Mouse (Mus musculus): ENCODE data around the gene Dyx1c1.

Gene Dyx1c1

DNA sequence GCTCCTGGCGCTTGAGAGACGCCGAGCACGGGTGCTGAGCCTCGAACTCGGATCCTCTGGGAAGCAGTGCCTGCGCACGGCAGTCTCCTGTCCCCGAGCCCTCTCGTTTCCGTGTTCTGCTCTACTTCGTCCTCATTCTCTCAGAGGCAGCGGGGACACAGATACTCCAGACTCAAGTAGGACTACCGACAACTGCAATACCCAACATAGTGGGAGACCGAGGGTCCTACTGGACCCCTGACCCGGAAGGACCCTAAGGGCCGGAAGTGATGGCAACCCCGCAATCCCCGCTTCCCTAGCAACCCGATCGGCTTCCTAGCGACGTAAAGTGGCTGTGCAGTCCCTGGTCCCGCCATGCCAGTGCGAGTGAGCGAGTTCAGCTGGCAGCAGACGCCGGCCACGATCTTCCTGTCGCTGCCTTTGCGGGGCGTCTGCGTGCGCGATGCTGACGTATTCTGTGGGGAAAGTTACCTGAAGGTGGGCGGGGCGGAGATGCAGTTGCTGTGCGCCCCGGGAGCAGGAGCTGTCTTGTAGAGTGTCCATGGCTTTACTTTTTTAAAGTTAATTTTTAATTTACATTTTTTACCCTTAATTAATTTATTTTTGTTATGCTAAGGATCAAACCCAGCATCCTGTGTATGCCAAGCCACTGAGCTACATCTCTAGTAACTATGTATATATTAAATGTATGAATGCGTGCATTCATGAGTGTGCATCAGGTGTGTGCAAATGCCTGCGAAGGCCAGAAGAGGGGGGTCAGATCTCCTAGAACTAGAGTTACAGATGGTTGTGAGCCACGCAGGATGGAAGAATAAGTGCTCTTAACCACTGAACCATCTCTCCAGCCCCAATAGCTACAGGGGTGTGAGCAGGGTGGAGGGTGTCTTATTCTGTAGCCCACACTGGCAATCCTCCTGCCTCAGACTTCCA is at the start of gene Dyx1c1, which contains the start of gene Gm44503:
Dyx1c1 (plus strand) TSS at position 265 of the 930 bp plus-strand sequence.
Gm44503 (plus strand) TSS at position 332 of the 930 bp plus-strand sequence.
- peak; percentile 87 for DNase-seq

DNA sequence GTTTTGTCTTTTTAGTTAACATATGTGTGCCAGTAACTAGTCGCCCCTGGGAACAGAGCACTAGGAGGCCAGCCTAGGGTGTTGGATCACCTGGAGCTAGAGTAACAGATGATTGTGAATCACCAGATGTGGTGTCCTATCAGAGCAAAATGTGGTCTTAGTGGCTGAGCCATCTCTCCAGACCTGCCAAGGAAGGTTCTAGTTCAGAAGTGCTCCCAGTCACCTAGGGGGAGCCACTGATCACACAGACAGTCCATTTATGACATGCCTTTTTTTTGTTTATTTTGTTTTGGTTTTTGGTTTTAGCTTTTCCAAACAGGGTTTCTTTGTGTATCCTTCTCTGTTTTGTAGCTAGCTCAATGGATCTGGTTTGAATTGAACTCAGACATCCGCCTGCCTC is 47.2 kb upstream of the Dyx1c1 start:
- no peak for DNase-seq

DNA sequence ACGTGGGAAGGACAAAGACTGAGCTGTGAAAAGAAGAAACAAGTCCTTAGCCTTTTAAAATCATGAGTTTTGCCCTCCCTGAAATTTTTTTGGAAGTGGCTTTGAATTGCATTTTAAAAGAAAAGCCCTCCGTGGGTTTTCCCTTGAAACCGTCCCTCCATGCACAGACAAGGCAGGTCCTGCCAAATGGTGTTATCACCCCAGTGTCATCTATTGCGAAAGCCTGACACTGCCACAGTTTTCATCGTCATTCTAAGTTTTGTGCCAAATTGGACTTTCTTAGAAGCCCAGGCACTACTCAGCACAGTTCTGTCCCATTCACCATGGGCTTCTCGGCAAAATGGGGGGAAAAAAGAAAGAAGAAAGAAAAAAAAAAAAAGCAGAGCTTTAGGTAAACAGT is 45.0 kb upstream of the Dyx1c1 start:
- DNase-seq, result no peak

DNA sequence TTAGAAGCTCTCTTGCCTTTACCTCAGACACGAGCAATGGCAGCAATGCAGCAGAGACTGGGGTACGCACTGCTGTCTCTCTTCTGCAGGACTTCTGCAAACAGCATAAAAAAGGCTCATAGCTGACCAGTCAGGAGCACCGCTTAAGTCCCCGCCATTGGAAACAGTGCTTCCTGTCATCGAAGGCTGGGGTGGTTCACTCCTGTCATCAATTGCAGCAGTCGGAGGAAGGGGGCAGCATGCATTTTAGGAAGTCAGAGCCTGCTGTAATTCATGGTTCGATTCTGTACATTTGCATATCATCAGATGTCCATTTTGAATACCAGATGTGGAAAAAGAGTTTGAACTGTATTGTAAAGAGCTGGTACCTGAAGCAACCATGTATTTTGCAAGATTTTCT is 42.9 kb upstream of the Dyx1c1 start:
- no peak for DNase-seq

DNA sequence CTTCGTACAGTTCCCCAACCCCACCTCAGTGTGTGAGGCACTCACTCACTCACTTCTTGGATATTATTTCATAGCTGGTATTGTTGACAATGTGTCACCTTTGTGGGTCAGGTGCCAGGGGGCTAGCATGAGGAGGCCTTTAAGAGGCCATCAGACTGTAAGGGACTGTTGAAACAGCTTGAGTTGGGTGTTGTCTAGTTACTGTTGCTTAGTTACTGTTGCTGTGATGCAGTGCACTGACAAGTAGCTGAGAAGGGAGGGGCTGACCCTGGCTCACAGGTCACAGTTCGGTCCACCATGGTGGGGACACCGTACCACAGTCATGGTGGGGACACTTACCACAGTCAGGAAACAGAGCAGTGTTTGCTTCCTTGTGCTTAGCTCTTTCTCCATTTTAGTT is 35.5 kb upstream of the Dyx1c1 start:
- no peak for DNase-seq

DNA sequence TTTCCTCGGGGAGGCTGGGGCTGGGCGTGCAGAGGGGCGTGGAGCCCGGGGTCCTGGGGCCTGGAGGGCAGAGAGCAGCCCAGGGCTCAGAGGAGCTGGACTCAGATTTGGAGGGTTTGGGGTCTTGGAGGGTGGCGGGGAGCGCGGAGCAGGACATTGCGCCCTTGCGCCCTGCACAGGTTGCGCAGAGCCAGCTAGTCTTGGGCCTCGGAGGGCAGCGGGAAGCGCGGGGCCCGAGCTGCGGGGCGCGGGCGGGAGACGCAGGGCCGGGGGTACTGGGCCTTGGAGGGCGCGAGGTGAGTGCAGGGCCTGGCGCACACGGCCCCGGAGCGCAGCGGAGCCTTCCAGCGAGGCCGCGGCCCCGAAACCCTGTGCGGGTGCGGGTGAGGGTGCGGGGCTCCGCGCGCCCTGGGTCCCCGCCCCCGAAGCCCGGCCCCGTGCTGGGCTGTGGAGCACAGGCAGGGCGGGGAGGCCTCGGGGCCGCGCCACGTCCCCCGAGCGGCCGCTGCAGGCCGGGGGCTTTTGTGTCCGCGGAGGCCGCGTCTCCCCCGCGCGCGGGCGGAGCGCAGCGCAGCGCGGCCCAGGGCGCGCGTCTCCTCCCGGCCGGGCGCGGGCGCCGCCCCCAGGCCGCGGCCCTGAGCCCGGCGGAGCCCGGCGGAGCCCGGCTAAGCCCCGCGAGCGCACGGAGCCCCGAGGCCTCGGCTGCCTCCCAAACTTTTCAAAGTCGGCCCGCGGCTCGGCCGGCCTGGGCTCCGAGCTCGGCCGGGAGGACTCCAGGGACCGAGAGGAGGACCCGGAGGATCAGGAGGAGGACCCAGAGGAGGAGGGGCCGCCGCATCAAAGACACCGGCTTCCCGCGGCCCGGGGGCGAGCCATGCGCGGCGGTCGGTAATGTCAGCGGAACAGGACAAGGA is 33.3 kb upstream of the Dyx1c1 start, which contains the start of gene Pygo1:
Pygo1 (plus strand) TSS at position 625 of the 914 bp plus-strand sequence.
- DNase-seq, result peak; percentile 49

DNA sequence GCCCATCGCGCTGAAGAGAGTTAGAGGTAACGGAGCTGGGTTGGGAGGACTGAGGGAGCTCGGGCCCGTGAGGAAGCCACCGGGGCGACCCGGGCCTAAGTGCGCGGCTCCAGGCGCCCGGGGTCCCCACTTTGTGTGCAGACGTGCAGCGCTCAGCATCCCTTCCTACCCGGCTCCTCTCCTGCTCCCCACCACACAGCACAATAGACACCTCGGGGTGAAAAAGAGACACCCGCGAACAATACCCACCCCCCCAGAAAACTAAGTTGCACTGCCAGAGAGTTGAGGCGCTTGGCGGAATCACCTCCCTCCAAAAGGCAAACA is 32.7 kb upstream of the Dyx1c1 start:
- DNase-seq, result no peak

DNA sequence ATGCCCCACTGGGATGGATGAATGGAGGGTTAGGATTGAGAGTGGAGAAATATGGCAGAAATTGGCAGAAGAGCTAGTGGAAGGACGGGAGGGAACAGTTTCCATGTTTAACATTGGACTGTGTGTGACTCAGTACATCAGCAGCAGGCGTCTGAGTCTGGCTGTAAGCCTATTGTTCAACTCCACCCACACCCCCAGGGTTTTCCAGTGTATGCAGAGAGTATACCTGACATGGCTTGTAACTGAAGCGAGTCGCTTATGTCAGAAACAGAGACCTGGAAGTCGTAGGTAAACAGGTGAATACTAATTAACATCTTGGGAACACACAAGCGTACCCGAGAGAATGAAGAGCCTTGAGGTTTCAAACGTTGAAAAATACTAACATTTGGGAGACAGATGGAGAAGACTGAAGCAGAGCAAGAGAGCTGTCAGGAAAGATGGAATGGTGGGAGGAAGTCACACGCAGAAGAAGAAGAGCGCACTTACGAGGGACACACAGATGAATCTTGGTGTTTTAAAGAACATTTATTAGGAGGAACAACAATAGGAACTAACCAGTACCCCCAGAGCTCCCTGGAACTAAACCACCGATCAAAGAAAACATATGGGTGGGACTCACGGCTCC is 27.3 kb upstream of the Dyx1c1 start:
- no peak for DNase-seq

DNA sequence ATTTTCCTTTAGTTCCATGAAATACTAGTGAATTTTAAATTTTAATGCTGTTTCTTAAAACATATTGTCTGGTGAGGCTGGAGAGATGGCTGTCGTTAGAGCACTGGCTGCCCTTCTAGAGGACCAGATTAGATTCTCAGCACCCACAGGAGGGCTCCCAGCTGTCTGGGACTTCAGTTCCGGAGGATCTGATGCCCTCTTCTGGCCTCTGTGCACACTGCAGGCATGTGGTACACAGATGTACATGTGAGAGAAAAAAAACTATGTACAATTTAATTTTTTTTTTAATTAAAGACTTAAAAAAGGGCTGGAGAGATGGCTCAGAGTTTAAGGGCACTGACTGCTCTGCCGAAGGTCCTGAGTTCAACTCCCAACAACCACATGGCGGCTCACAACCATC is 23.3 kb upstream of the Dyx1c1 start:
- no peak for DNase-seq

DNA sequence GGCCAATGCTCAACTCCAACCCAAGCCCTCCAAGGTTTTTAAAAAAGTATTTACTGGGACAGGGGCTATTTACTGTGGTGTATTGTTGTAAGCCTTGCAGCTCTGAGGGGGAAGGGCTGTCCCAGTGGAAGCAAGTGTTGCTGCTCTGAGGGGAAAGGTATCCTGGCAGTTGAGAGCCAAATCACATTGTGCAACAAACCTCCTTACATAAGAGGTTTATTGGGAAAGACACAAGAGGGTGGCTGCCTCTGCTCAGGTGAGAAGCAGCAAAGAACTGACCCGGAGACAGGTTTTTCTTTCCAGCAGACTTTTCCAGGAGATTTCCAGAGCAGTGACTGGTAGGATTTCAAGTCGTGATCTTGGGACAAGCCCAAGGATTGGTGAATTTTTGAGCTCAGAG is 22.3 kb upstream of the Dyx1c1 start:
- DNase-seq, result no peak

DNA sequence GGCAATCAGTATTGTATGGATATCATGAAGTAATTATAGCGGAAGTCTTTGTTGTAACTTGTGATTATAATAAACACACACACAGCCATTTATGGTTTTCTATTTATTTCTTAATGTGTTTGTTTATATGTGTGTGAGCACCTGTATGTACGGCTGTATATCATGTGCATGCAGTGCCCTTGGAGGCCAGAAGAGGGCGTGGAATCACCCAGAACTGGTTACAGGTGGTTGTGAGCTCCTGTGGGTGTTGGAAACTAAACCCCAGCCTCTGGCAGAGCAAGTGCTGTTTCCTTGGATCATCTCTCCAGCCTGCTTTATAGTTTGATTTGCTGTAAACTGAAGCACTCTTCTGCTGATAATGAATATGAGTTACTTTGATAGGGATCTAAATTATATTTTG is 15.2 kb upstream of the Dyx1c1 start:
- no peak for DNase-seq

DNA sequence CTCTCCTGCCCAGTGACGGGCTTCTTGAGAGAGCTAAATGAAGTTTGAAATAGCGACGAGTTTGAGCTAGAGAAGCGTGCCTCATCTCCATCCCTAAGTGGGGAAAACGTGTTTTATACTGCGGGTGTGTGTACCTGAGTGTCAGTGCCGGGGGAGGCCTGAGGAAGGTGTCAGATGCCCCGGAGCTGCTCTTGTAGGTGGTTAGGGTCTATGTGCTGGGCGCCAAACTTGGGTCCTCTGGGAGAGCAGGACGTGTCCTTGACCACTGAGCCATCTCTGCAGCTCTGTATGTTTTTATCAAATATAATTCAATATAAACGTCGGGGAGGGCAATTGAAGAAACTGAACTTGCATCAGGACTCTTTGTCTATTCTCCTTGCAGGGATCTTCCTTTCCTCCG is 14.3 kb upstream of the Dyx1c1 start:
- no peak for DNase-seq

DNA sequence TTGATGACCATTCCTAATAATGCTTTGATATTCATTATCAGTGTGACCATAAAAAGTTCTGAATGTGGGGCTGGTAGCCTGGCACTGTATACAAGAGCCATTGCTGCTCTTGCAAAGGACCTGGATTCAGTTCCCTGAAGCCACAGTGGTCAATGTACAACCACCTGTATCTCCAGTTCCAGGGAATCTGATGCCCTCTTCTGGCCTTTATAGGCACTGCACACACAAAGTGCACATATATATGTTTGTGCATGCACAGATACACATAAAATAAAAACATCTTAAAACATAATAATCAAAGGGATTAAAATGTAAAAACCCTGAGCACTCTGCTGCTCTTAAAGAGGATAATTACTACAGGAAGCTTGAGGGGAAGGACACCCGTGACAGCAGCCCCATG is 11.6 kb upstream of the Dyx1c1 start:
- DNase-seq, result no peak

DNA sequence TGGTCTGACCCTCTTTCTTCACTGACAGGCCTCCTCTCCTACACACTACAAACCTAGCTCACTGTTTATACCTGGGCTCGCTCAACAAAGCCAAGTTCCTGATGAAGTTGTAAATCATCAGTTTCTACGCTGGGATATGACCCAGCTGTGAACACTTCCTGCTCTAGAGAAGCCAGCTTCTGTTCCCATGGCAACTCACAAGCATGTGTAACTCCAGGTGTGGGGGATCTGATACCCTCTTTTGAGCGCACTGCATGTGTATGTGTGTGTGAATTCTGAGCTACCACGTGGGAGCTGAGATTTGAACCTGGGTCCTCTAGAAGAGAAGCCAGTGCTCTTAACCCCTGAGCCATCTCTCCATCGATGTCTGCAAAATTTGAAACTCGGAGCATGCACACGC is 9.0 kb upstream of the Dyx1c1 start:
- no peak for DNase-seq

DNA sequence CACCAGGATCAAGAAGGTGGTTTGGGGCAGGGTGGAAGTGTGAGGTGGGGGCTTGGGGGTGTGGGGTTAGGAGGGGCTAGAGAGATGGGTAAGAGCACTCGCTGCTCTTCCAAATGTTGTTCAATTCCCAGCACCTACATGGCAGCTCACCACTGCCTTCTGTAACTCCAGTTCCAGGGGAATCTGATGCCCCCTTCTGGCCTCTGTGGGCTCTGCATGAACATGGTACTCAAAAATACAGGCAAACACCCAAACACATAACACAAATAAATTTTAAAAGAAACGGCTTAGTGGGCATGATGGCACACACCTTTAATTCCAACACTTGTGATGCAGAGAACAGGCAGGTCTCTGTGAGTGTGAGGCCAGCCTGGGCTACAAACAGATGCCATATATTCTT is 3.8 kb upstream of the Dyx1c1 start:
- no peak for DNase-seq

DNA sequence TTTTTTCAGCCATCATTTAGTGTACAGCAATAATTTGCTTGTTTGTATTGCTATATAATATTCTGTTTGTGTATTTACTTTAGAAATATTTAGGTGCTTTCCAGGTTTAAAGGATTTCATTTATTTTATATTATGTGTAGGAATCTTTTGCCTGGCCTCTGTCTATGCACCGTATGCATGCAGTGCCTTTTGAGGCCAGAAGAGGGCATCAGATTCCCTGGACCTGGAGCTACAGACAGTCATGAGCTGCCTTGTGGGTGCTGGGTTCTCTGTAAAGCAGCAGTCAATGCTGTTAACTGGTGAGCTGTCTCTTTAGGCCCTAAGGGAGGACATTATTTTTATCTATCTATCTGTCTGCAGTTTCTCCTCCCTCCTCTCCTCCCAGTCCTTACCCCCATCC is 3.0 kb upstream of the Dyx1c1 start:
- DNase-seq, result peak; percentile 55

DNA sequence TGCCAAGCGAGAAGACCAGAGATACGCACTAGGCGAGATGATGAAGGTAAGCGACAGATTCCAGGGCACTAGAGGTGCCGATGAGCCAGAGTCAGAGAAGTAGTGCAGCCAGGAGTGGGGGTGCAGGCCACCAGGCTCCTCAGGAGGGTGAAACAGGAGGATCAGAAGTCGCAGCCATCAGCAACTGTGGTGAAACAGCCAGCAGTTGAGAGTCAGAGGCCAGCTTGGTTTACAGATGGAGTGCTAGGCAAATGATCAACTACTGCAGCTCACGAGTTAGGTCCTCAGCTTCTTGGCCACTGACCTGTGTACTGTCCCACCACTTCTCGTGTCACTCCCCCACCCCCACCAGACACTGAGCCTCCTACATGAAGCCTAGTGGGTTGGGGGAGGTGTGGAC is 2.8 kb downstream of the Dyx1c1 start:
- peak; percentile 53 for DNase-seq

DNA sequence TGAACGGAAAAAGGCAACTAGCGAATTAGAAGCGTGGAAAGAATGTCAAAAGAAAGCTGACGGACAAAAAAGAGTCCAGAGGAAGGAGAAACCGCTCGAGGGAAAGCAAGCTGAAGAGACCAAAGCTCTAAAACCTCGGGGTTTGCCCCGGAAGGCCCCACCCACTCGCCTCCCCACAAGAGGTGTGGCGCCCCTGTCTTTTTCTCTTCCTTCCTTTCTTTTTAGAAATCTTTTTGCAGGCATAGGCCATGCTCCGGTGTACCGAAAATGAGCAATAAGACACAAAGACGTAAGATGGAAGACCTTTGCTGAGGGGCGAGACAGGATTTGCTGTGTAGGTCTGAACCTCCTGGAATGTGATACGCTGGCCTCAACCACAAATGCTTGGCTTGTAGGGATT is 3.4 kb downstream of the Dyx1c1 start:
- no peak for DNase-seq

DNA sequence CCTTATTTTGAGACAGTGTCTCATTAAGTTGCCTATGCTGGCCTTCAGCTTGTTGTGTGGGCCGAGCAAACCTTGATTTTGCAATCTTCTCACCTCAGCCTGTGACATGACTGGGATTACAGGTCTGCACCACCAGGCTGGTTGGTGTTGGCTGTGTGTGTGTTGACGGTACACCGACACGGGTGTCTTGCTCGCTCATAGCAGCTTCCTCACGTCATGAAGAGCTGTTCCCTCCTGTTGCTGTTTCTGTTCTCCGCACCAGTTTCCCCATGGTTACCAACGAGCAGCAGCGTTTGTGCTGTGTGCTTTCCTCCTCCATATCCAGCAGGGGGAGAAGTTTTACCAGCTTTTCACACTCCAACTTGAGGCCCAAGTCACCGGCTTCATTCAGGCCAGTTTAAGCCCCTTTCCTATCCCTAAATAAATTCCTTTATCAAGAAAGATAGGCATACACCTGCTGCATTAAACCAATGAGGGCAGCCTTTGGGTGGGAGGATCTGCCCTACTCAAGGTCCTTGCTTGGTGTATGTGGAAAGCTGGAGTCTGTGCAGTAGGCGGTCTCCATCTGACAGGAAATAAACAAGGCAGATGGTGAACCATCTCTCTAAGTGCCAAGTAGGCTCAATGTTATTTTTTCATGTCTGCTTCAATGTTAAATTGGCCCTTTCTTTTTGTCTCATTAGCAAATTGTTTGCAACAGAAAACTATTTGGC is 9.9 kb downstream of the Dyx1c1 start:
- DNase-seq, result peak; percentile 59

DNA sequence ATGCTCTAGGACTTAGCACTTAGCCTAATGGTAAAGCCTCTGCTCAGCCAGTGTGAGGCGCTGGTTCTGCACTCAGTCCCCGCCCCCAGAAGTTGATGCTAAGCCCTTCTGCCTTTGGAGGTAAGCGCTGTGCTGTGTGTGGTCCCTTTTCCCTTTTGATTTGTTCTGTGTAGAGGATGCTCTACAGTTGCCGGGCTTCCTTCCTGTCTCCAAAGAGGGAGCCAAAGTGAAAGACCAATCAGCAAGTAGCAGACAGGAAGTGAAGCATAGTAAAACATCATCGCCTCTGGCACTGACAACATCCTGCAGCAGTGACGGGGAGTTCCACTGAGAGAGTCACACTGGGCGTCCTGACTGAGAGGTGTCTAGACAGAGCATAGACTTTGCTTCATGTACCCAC is 11.3 kb downstream of the Dyx1c1 start:
- peak; percentile 33 for DNase-seq

DNA sequence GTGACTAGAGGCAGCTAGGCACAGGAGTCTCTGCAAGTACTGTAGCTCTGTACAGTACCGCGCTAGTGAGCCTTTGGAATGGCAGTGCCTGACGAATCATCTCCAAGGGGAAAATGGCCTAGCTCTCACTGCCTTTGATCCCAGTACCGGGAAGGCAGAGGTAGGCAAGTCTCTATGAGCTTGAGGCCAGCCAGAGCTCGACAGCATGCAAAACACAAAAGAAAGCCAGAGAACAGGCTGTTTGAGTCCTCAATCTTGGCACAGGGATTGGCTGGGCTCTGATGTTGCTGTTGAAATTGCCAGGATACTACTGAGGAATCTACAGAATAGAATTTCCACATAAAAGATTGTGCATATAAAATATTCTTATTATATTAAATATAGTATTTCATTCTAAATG is 13.8 kb downstream of the Dyx1c1 start:
- DNase-seq, result no peak

DNA sequence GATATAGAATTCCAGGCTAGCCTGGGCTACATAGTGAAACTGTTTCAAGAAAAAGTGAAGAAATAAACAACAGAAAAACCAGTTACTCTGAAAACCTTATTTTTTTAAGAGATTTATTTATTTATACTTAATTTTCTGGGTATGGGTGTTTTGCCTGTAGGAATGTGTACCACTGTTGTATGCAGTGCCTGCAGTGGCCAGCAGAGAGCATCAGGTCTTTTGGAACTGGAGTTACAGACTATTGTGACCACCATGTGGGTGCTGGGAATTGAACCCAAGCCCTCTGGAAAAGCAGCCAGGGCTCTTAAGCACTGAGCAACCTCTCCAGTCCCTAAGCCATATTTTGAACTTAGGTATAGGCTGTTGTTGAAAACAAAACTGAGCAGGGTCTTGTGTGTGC is 14.4 kb downstream of the Dyx1c1 start:
- DNase-seq, result no peak

DNA sequence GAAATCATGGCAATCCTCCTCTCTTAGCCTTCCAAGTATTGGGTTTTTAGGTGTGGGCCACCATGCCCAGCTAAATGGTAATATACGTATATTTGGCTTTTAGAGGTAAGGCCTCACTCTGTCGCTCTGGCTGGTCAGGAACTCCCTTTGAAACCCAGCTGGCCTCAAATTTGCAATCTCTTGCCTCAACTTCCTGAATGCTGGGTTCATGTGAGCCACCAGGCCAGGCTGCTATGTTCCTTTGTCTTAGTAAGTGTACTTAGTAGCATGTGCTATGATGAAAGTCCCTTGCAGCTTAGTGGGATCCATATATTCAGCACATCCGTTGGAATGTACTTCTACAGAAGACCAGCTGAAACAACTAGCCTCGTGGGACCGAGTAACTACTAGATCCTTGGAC is 16.1 kb downstream of the Dyx1c1 start:
- DNase-seq, result no peak
